In the genomic region with DNA sequence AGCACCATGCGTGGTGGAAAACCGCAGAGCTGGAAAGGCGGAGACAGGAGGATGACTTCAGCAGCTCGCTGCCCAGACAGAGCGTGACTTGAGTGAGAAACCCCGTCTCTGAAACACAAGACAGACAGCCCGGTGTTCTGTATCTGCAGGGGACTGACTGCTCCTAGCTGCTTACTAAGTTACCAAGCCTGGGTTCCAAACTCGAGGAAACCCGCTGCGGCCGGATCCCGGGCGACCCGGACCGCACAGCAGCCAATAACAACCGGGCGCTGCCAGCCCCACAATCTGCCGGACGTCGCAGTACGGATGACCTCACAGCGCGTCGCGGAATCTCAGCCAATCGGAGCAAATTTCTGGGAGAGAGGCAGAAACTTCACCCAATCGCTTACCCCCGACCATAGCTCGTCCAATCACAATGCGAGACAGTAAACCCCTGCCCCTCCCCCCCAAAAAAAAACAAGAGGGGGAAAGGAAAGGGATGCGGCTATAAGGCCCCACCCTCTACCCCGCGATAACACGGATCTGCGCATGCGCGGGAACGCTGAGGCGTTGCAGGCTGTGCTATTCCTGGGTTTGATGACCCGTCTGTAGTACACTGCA, we compare ENCODE assay signal across 8 mouse cellular contexts. TPM values are rescaled to one million over a fixed set of nuclear protein-coding genes. Genes with fewer than 3 reads are reported as not detected.
DNase-seq lines count a peak whose midpoint lies in the region; ATAC-seq lines count a peak whose summit lies in the region.

No protein-coding gene starts in this region.

- DNase-seq in adrenal gland, adult 18-20 months (ENCODE audit: low spot score in 2 of 2): peak; percentile 94 to 95
- peak; percentile 98 for DNase-seq in embryo, embryonic 11 days
- DNase-seq in gastrocnemius, postnatal 25 days: peak; percentile 98
- DNase-seq in intestine, embryonic 14.5 days (ENCODE audit: low spot score): peak; percentile 98
- DNase-seq in left cerebral cortex, postnatal 14 days (ENCODE audit: low spot score in 2 of 2): peak; percentile 96 to 99
- peak; percentile 100 for DNase-seq in mesoderm, embryonic 11.5 days (ENCODE audit: low read depth, low spot score)
- peak; percentile 95 to 97 for DNase-seq in right cerebral cortex, postnatal 36 days (ENCODE audit: low spot score in 2 of 2)
- peak; percentile 99 for DNase-seq in yolk sac, embryonic 10.5 days (ENCODE audit: low spot score)

- ATAC-seq in intestine, embryonic 14.5 days (replicated peaks; ENCODE audit: low FRiP score, low TSS enrichment, low read depth): peak; percentile 96

- no peaks in the 10 kb centered on the region; the same call in 1 of the 2 replicates for H3K4me1 ChIP-seq in intestine, embryonic 14.5 days (replicated peaks; ENCODE audit: control insufficient read depth, insufficient read depth, low read length)

- no peaks in the 10 kb centered on the region for H3K9me3 ChIP-seq in intestine, embryonic 14.5 days (ENCODE audit: control insufficient read depth, low read length)

- H3K4me2 ChIP-seq in intestine, embryonic 14.5 days (ENCODE audit: low read length): peak overlapping the region; percentile 55

- H3K27ac ChIP-seq in intestine, embryonic 14.5 days (ENCODE audit: low read depth): peak overlapping the region; percentile 57

- no peaks in the 10 kb centered on the region for H3K27me3 ChIP-seq in intestine, embryonic 14.5 days (replicated peaks; ENCODE audit: control insufficient read depth, insufficient read depth, low read length)

- peak overlapping the region; percentile 46 for H3K4me3 ChIP-seq in intestine, embryonic 14.5 days (ENCODE audit: low read depth, low read length)

- peak overlapping the region; percentile 46 for H3K9ac ChIP-seq in intestine, embryonic 14.5 days (ENCODE audit: low read length)

- intact Hi-C loops in left cerebral cortex, postnatal 14 days (cut with DNase I): loop anchor here (5.0 kb wide), 1 partner anchor 45 kb away; no protein-coding TSS in a partner anchor

- under 1% methylated on average over 40 of the region's 40 CpGs for WGBS in intestine, embryonic 14.5 days

- no peaks in the 10 kb centered on the region for H3K36me3 ChIP-seq in intestine, embryonic 14.5 days (ENCODE audit: control insufficient read depth, insufficient read depth, low read length)

RNA-seq across cellular contexts. Expression of a gene that starts 13.1 kb away (rescaled TPM):
- 100 to 1,000 TPM in 1 of 2 experiments, 10 to 100 TPM in 1; 94.4 to 102 TPM for total RNA-seq in adrenal gland, adult 18-20 months (2021)
- 10 to 100 TPM; 67.0 to 69.6 TPM for total RNA-seq in gastrocnemius, postnatal 25 days (2021)
- 48.4 and 52.8 TPM in 2 replicates for polyA plus RNA-seq in intestine, embryonic 14.5 days (2014; fragmentation: Nextera tagmentation; extraction: Ambion mirVana)
- total RNA-seq in left cerebral cortex, postnatal 14 days (2021): 100 to 1,000 TPM; 244 to 245 TPM

RNA-seq across cellular contexts. Expression of a gene that starts 42.4 kb away (rescaled TPM):
- 1 to 10 TPM; 5.4 to 6.6 TPM for total RNA-seq in adrenal gland, adult 18-20 months (2021)
- 10 to 100 TPM; 90.9 to 97.0 TPM for total RNA-seq in gastrocnemius, postnatal 25 days (2021)
- polyA plus RNA-seq in intestine, embryonic 14.5 days (2014; fragmentation: Nextera tagmentation; extraction: Ambion mirVana): 4.2 and 4.8 TPM in 2 replicates
- total RNA-seq in left cerebral cortex, postnatal 14 days (2021): 10 to 100 TPM; 24.5 to 28.5 TPM

RNA-seq across cellular contexts. Expression of a gene that starts 53.1 kb away (rescaled TPM):
- total RNA-seq in adrenal gland, adult 18-20 months (2021): 1 to 10 TPM in 1 of 2 experiments, under 1 TPM in 1; 0.99 to 2.1 TPM
- total RNA-seq in gastrocnemius, postnatal 25 days (2021): 10 to 100 TPM; 15.1 to 15.9 TPM
- 1.5 and 1.7 TPM in 2 replicates for polyA plus RNA-seq in intestine, embryonic 14.5 days (2014; fragmentation: Nextera tagmentation; extraction: Ambion mirVana)
- total RNA-seq in left cerebral cortex, postnatal 14 days (2021): 1 to 10 TPM; 3.4 to 4.2 TPM

Comparison
In these comparisons a context has a peak if more than half of its experiments do, and no peak if none do; other contexts are left out.
1. Peak in every context shown above with its lines: DNase-seq, ATAC-seq, H3K4me3 ChIP-seq and H3K27ac ChIP-seq.